Mouse (Mus musculus): ENCODE results near the gene Nit1. TPM values are rescaled to one million over a fixed set of nuclear protein-coding genes. Genes with fewer than 3 reads are reported as not detected.
A peak's percentile ranks its signal among the peaks of the same experiment; 100 is the strongest.

The Nit1 gene
- total and polyA plus RNA-seq, 2 experiments from 2014 or later: 31.4 to 39.6 TPM

- DNase-seq (ENCODE audit: low spot score) (no peak), ATAC-seq (ENCODE audit: insufficient read depth, low read depth) (no peak)
- Histone ChIP-seq H3K27me3 (ENCODE audit: control insufficient read depth, insufficient read depth, low read length) (0 out of 2 replicates have a peak, but pooled peaks cover 7% of the 10 kb centered on the region), H3K36me3 (replicated peaks; ENCODE audit: control insufficient read depth, insufficient read depth, low read length) (no peaks in the 10 kb centered on the region), H3K9me3 (replicated peaks; ENCODE audit: control insufficient read depth, low read length) (no peaks in the 10 kb centered on the region), H3K4me1 (ENCODE audit: control insufficient read depth, insufficient read depth) (peaks cover 8% of the 10 kb centered on the region), H3K4me3 (ENCODE audit: low read depth, low read length) (no peak overlapping the region), H3K4me2 (ENCODE audit: low read depth, low read length) (no peak overlapping the region), H3K9ac (replicated peaks; ENCODE audit: low read depth, low read length) (no peak overlapping the region), H3K27ac (ENCODE audit: low read depth) (no peak overlapping the region)
- no peak for TF ChIP-seq CTCF (IDR thresholded peaks at IDR 0.05; ENCODE audit: low read depth)
- no peak for TF ChIP-seq EP300 (IDR thresholded peaks at IDR 0.05; ENCODE audit: low read depth)
- WGBS: 56% methylated on average over 3 of the region's 3 CpGs
Measured at GRCm38 (mm10) chr1:171298226-171298625, 47.2 kb downstream of the Nit1 start.

GRCm38 (mm10) chr1:171295063-171295402 lies 50.4 kb downstream of the Nit1 start:
- Histone ChIP-seq H3K4me2 (ENCODE audit: low read depth, low read length) (peak overlapping the region; percentile 62), H3K27ac (ENCODE audit: low read depth) (peak overlapping the region; percentile 89), H3K27me3 (ENCODE audit: control insufficient read depth, insufficient read depth, low read length) (0 out of 2 replicates have a peak, but pooled peaks cover 7% of the 10 kb centered on the region), H3K36me3 (replicated peaks; ENCODE audit: control insufficient read depth, insufficient read depth, low read length) (peaks cover under 1% of the 10 kb centered on the region; the same call in 1 of the 2 replicates), H3K4me1 (ENCODE audit: control insufficient read depth, insufficient read depth) (peaks cover 9% of the 10 kb centered on the region), H3K9me3 (replicated peaks; ENCODE audit: control insufficient read depth, low read length) (no peaks in the 10 kb centered on the region), H3K9ac (replicated peaks; ENCODE audit: low read depth, low read length) (peak overlapping the region; percentile 76), H3K4me3 (ENCODE audit: low read depth, low read length) (peak overlapping the region; percentile 67)
- WGBS: 8% methylated on average over 3 of the region's 3 CpGs
- TF ChIP-seq CTCF (IDR thresholded peaks at IDR 0.05; ENCODE audit: low read depth) (no peak), EP300 (IDR thresholded peaks at IDR 0.05; ENCODE audit: low read depth) (no peak)
- DNase-seq (ENCODE audit: low spot score) (no peak), ATAC-seq (ENCODE audit: insufficient read depth, low read depth) (no peak)

GRCm38 (mm10) chr1:171294298-171295062 lies 51.0 kb downstream of the Nit1 start, which contains the start of gene Ufc1:
Gene Ufc1, minus strand, starts transcription at chr1:171295024.
- peaks cover 9% of the 10 kb centered on the region for H3K4me1 ChIP-seq (ENCODE audit: control insufficient read depth, insufficient read depth)
- no peaks in the 10 kb centered on the region for H3K9me3 ChIP-seq (replicated peaks; ENCODE audit: control insufficient read depth, low read length)
- H3K4me3 ChIP-seq (ENCODE audit: low read depth, low read length): peak within 1 kb of the TSS; percentile 67
- H3K36me3 ChIP-seq (replicated peaks; ENCODE audit: control insufficient read depth, insufficient read depth, low read length): peaks cover 6% of the 10 kb centered on the region
- 0 out of 2 replicates have a peak, but pooled peaks cover 7% of the 10 kb centered on the region for H3K27me3 ChIP-seq (ENCODE audit: control insufficient read depth, insufficient read depth, low read length)
- peak within 1 kb of the TSS; percentile 69 for H3K4me2 ChIP-seq (ENCODE audit: low read depth, low read length)
- H3K9ac ChIP-seq (replicated peaks; ENCODE audit: low read depth, low read length): peak within 1 kb of the TSS; percentile 76
- peak; percentile 92 for DNase-seq (ENCODE audit: low spot score)
- peak within 1 kb of the TSS; percentile 89 for H3K27ac ChIP-seq (ENCODE audit: low read depth)
- WGBS: under 1% methylated on average over 42 of the region's 42 CpGs
- peak; percentile 74 for ATAC-seq (ENCODE audit: insufficient read depth, low read depth)
- TF ChIP-seq EP300 (IDR thresholded peaks at IDR 0.05; ENCODE audit: low read depth) (0 out of 2 replicates have a peak, but pooled peaks have one; percentile 47), CTCF (IDR thresholded peaks at IDR 0.05; ENCODE audit: low read depth) (no peak)

GRCm38 (mm10) chr1:171293906-171294297 lies 51.5 kb downstream of the Nit1 start:
- ATAC-seq (ENCODE audit: insufficient read depth, low read depth): no peak
- Histone ChIP-seq H3K27ac (ENCODE audit: low read depth) (peak overlapping the region; percentile 89), H3K36me3 (replicated peaks; ENCODE audit: control insufficient read depth, insufficient read depth, low read length) (peaks cover 12% of the 10 kb centered on the region), H3K9me3 (replicated peaks; ENCODE audit: control insufficient read depth, low read length) (no peaks in the 10 kb centered on the region), H3K9ac (replicated peaks; ENCODE audit: low read depth, low read length) (peak overlapping the region; percentile 76), H3K4me2 (ENCODE audit: low read depth, low read length) (peak overlapping the region; percentile 69), H3K27me3 (ENCODE audit: control insufficient read depth, insufficient read depth, low read length) (0 out of 2 replicates have a peak, but pooled peaks cover 7% of the 10 kb centered on the region), H3K4me1 (ENCODE audit: control insufficient read depth, insufficient read depth) (peaks cover 9% of the 10 kb centered on the region), H3K4me3 (ENCODE audit: low read depth, low read length) (peak overlapping the region; percentile 67)
- DNase-seq (ENCODE audit: low spot score): no peak
- no peak for TF ChIP-seq EP300 (IDR thresholded peaks at IDR 0.05; ENCODE audit: low read depth)
- no peak for TF ChIP-seq CTCF (IDR thresholded peaks at IDR 0.05; ENCODE audit: low read depth)
- 40% methylated on average over 5 of the region's 5 CpGs for WGBS

GRCm38 (mm10) chr1:171293351-171293750 lies 52.1 kb downstream of the Nit1 start:
- Histone ChIP-seq H3K9me3 (replicated peaks; ENCODE audit: control insufficient read depth, low read length) (no peaks in the 10 kb centered on the region), H3K27me3 (ENCODE audit: control insufficient read depth, insufficient read depth, low read length) (0 out of 2 replicates have a peak, but pooled peaks cover 7% of the 10 kb centered on the region), H3K9ac (replicated peaks; ENCODE audit: low read depth, low read length) (no peak overlapping the region), H3K4me1 (ENCODE audit: control insufficient read depth, insufficient read depth) (peaks cover 9% of the 10 kb centered on the region), H3K4me2 (ENCODE audit: low read depth, low read length) (peak overlapping the region; percentile 69), H3K4me3 (ENCODE audit: low read depth, low read length) (no peak overlapping the region), H3K27ac (ENCODE audit: low read depth) (no peak overlapping the region), H3K36me3 (replicated peaks; ENCODE audit: control insufficient read depth, insufficient read depth, low read length) (peaks cover 16% of the 10 kb centered on the region)
- DNase-seq (ENCODE audit: low spot score): no peak
- TF ChIP-seq CTCF (IDR thresholded peaks at IDR 0.05; ENCODE audit: low read depth) (no peak), EP300 (IDR thresholded peaks at IDR 0.05; ENCODE audit: low read depth) (no peak)
- WGBS: 78% methylated on average over 3 of the region's 3 CpGs
- no peak for ATAC-seq (ENCODE audit: insufficient read depth, low read depth)

Measured in heart, postnatal 0 days (tissue).